Mouse (Mus musculus) frontal cortex, postnatal 36 days (tissue): ENCODE data around the gene Sh3yl1.

Experiments
- DNase-seq, 2 experiments: peaks; one replicate each; pipeline ENCODE4 v3.0.0; 2022; ENCODE audit warnings: low spot score in 2 of 2

Sh3yl1 gene

GRCm38 (mm10) chr12:30944197-30944596 lies 32.7 kb downstream of the Sh3yl1 start:
- DNase-seq: no peak

GRCm38 (mm10) chr12:30970700-30971099 lies 59.2 kb downstream of the Sh3yl1 start:
- no peak for DNase-seq

GRCm38 (mm10) chr12:31003795-31004194 lies 92.3 kb downstream of the Sh3yl1 start:
- DNase-seq: no peak

- peak; percentile 75 to 76 for DNase-seq
These were observed 93.5 kb downstream of the Sh3yl1 start for GRCm38 (mm10) chr12:31005010-31005409.

GRCm38 (mm10) chr12:31008171-31008570 lies 96.7 kb downstream of the Sh3yl1 start:
- DNase-seq: peak; percentile 21 to 22
